Mouse (Mus musculus) E14TG2a.4 (cell line): ENCODE measurements at regions not wholly inside any gene's neighbourhood (a gene's known extent, or its start where the extent isn't known, plus 50 kb on each side); places are given as distances from the start of the nearest gene placed in this dataset.

Source experiments
- H3K27me3 ChIP-seq: 2 replicates; pipeline ENCODE4 v1.6.1; 2014; ENCODE audit warnings: low read length, control low read depth; ENCODE audit not compliant: insufficient read depth
- H3K36me3 ChIP-seq: 2 replicates; pipeline ENCODE4 v1.6.1; 2014; ENCODE audit warnings: low read length, control low read depth; ENCODE audit not compliant: insufficient read depth
- H3K4me1 ChIP-seq: replicated peaks from 2 replicates; pipeline ENCODE4 v1.6.1; 2014; ENCODE audit warnings: low read depth, low read length, control low read depth
- H3K4me3 ChIP-seq: replicated peaks from 2 replicates; pipeline ENCODE4 v1.5.1; 2014; ENCODE audit warnings: mild to moderate bottlenecking, low read length
- H3K9me3 ChIP-seq: 2 replicates; pipeline ENCODE4 v1.6.1; 2014; ENCODE audit warnings: low read length, control low read depth
- CTCF ChIP-seq: conservative IDR thresholded peaks from 2 replicates; pipeline ENCODE4 v1.5.1; 2014; ENCODE audit warnings: low read length
- NANOG ChIP-seq: IDR thresholded peaks from 2 replicates; pipeline ENCODE4 v1.6.1; 2014; ENCODE audit warnings: borderline replicate concordance, low read length, mixed read lengths
- POU5F1 ChIP-seq: IDR thresholded peaks from 2 replicates; pipeline ENCODE4 v1.6.1; 2014; ENCODE audit warnings: low read length, borderline replicate concordance

GRCm38 (mm10) chr15:67388514-67388913, 887.8 kb upstream of the Lrrc6 start:
- TF ChIP-seq NANOG (no peak), CTCF (no peak), POU5F1 (no peak)

GRCm38 (mm10) chr15:67386896-67387295, 886.2 kb upstream of the Lrrc6 start:
- no peaks in the 10 kb centered on the region for H3K27me3 ChIP-seq
- no peaks in the 10 kb centered on the region for H3K36me3 ChIP-seq
- no peaks in the 10 kb centered on the region for H3K9me3 ChIP-seq
- H3K4me3 ChIP-seq: no peak overlapping the region
- H3K4me1 ChIP-seq: no peaks in the 10 kb centered on the region
- TF ChIP-seq NANOG: no peak
- no peak for TF ChIP-seq CTCF
- no peak for TF ChIP-seq POU5F1

More at GRCm38 (mm10) chr15:67388514-67388913, 887.8 kb upstream of the Lrrc6 start:
- H3K9me3 ChIP-seq: no peaks in the 10 kb centered on the region
- H3K4me3 ChIP-seq: no peak overlapping the region
- no peaks in the 10 kb centered on the region for H3K4me1 ChIP-seq
- H3K36me3 ChIP-seq: no peaks in the 10 kb centered on the region
- no peaks in the 10 kb centered on the region for H3K27me3 ChIP-seq

DNA sequence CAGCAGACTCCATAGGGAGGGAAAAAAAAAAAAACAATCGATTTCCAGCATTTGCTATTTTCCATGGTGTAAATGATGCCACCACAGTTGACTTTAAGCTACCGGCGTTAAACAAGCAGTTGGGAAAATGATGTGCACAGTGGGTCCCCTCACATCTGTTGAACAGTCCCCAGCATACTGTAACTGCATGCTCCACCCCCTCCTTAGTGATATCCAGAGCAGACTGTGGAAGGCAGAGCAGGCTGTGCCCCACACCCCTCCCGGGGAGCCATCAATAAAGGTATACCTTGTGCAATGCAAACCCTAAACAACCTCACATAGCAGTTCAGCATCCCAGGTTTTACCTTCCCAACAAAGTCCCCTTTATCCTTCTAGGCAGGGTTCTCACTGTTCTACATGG, 872.9 kb upstream of the Lrrc6 start:
- Histone ChIP-seq H3K9me3 (no peaks in the 10 kb centered on the region), H3K27me3 (no peaks in the 10 kb centered on the region), H3K36me3 (no peaks in the 10 kb centered on the region), H3K4me3 (no peak overlapping the region), H3K4me1 (no peaks in the 10 kb centered on the region)
- TF ChIP-seq NANOG: no peak
- TF ChIP-seq POU5F1: no peak
- TF ChIP-seq CTCF: no peak

- Histone ChIP-seq H3K4me3 (no peak overlapping the region), H3K27me3 (no peaks in the 10 kb centered on the region)
- no peak for TF ChIP-seq CTCF
- TF ChIP-seq POU5F1: no peak
- TF ChIP-seq NANOG: no peak
These were observed 872.3 kb upstream of the Lrrc6 start for GRCm38 (mm10) chr15:67373030-67373429.

GRCm38 (mm10) chr15:67364099-67364756, 863.5 kb upstream of the Lrrc6 start:
- Histone ChIP-seq H3K4me1 (no peaks in the 10 kb centered on the region), H3K27me3 (no peaks in the 10 kb centered on the region), H3K9me3 (no peaks in the 10 kb centered on the region), H3K36me3 (no peaks in the 10 kb centered on the region), H3K4me3 (no peak overlapping the region)
- TF ChIP-seq NANOG (no peak), POU5F1 (no peak), CTCF (no peak)

More at GRCm38 (mm10) chr15:67373030-67373429, 872.3 kb upstream of the Lrrc6 start:
- no peaks in the 10 kb centered on the region for H3K36me3 ChIP-seq
- H3K4me1 ChIP-seq: no peaks in the 10 kb centered on the region
- no peaks in the 10 kb centered on the region for H3K9me3 ChIP-seq

- H3K27me3 ChIP-seq: no peaks in the 10 kb centered on the region
- no peaks in the 10 kb centered on the region for H3K9me3 ChIP-seq
- no peaks in the 10 kb centered on the region for H3K36me3 ChIP-seq
- no peak overlapping the region for H3K4me3 ChIP-seq
- no peaks in the 10 kb centered on the region for H3K4me1 ChIP-seq
- TF ChIP-seq CTCF (no peak), POU5F1 (no peak), NANOG (no peak)
These were observed 860.4 kb upstream of the Lrrc6 start for GRCm38 (mm10) chr15:67361012-67361571.

- Histone ChIP-seq H3K4me1 (no peaks in the 10 kb centered on the region), H3K36me3 (no peaks in the 10 kb centered on the region), H3K27me3 (no peaks in the 10 kb centered on the region), H3K9me3 (no peaks in the 10 kb centered on the region), H3K4me3 (no peak overlapping the region)
- TF ChIP-seq POU5F1: no peak
- no peak for TF ChIP-seq CTCF
- TF ChIP-seq NANOG: no peak
These were observed 857.2 kb upstream of the Lrrc6 start for GRCm38 (mm10) chr15:67357867-67358266.

DNA sequence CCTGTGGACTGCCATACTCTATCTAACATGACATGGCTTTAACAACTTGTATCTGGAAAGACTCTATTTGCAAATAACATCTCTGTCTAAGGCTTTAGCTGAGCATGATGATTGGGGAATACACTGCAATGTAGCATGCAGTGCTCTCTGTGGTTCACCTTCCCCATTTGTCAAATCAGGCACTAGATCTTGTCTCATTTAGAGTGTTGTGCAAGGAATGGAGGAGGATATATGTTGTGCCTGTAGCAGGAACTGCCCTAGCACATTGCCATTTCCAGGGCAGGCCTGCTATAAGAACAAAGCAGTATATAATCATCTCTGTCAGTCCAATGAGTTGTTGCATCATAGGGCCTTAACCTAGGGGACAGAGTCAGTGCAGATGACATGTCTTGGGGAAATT, 854.6 kb upstream of the Lrrc6 start:
- Histone ChIP-seq H3K27me3 (no peaks in the 10 kb centered on the region), H3K4me3 (no peak overlapping the region), H3K36me3 (no peaks in the 10 kb centered on the region), H3K9me3 (no peaks in the 10 kb centered on the region), H3K4me1 (no peaks in the 10 kb centered on the region)
- TF ChIP-seq POU5F1: no peak
- no peak for TF ChIP-seq NANOG
- no peak for TF ChIP-seq CTCF

DNA sequence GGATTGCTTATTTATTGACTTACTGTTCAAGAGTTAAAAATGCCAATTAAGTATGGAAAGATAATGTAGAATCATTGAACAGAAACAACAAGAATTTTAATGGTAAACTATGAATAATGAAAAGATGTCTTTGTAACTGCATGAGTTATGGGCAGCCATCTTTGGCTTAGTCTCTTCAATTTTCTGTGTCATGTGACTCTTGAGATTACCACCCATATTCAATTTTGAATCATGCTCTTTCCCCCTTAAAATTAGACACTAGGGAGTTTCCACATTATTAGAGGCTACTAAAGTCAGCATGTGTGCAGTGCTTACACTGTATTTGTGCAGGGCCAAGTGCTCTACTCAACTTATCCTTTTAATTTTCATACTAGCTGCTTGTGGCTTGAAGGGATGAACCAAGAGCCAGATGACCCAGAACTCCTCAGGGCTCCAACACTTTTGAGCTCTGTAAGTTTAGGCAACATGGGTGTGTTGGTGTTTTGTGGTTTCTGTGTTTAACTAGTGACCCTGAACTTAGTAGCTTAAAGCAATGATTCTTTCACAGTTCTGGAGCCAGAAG, 854.0 kb upstream of the Lrrc6 start:
- Histone ChIP-seq H3K4me1 (no peaks in the 10 kb centered on the region), H3K9me3 (peaks cover under 1% of the 10 kb centered on the region; the same call in 1 of the 2 replicates), H3K27me3 (no peaks in the 10 kb centered on the region), H3K36me3 (no peaks in the 10 kb centered on the region), H3K4me3 (no peak overlapping the region)
- TF ChIP-seq CTCF (no peak), POU5F1 (no peak), NANOG (no peak)
